10 mouse cellular contexts compared by ENCODE assay signal in the genomic region with DNA sequence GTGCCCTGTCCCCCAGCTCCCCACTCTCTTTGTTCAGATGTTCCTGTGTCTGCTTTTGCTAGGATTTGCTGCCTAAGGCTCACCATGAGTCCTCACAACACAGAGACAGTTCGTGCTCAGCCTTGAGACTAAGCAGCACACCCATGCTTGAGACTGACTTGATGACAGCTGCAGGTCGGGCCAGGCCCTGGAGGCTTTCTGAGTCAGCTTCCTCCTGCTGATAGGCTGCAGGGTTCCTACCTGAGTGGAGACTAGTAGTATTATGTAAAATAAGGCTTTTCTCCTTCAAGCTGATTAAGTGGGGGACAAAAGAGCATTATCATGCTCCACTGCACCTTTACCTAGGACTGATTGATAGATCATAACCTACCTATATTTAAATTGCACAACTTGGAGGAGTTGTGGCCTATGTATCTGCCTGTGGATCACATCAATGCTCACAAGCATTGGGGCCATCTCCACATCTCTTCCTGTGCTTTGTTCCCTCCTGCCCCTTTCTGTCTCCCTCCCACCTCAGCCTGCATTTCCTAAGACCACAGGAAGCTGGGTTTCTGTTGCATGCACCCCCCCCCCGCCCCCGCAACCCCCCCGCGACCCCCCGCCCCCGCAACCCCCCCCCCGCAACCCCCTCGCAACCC. TPM values are rescaled to one million over a fixed set of nuclear protein-coding genes. Genes with fewer than 3 reads are reported as not detected.
DNase-seq lines count a peak whose midpoint lies in the region; ATAC-seq and TF ChIP-seq lines count a peak whose summit lies in the region.
"Had no signal": no experiment of that assay in that cellular context is flagged by ENCODE, and none has a peak within 500 bp of the region (broad histone marks: within the 10 kb centered on the region; RNA-seq: fewer than 3 reads in every experiment).

No protein-coding gene starts in this region.

- no peak for TF ChIP-seq CTCF in kidney, adult 2 months (conservative IDR thresholded peaks at IDR 0.05; ENCODE audit: insufficient read depth, insufficient read length, low read depth, low read length)

- H3K4me3 ChIP-seq in forebrain, embryonic 10.5 days: no peak overlapping the region
- H3K4me3 ChIP-seq in forebrain, embryonic 14.5 days (ENCODE audit: low read depth, low read length): no peak overlapping the region
- H3K4me3 ChIP-seq in kidney, embryonic 15.5 days (replicated peaks): no peak overlapping the region
- no peak overlapping the region for H3K4me3 ChIP-seq in kidney, adult 2 months (ENCODE audit: insufficient read depth, low read depth, low read length)

- H3K9me3 ChIP-seq in forebrain, embryonic 10.5 days: peaks cover 3% of the 10 kb centered on the region; the same call in 1 of the 2 replicates
- no peaks in the 10 kb centered on the region for H3K9me3 ChIP-seq in forebrain, embryonic 14.5 days (replicated peaks; ENCODE audit: control insufficient read depth, low read length)
- no peaks in the 10 kb centered on the region for H3K9me3 ChIP-seq in kidney, embryonic 15.5 days (replicated peaks)

- no peak for DNase-seq in forebrain, embryonic 10.5 days (ENCODE audit: extremely low spot score, low spot score)
- no peak for DNase-seq in forebrain, embryonic 14.5 days (ENCODE audit: low spot score)
- DNase-seq in kidney, postnatal 25 days: no peak
- DNase-seq in MN1 (ENCODE audit: low spot score): peak; percentile 33
- peak; percentile 75 for DNase-seq in naive thymus-derived CD4-positive, alpha-beta T cell, adult 2 months (ENCODE audit: low read depth)
- DNase-seq in lung, postnatal 14 days: no peak
- no peak for DNase-seq in kidney, adult 2 months

- no peak for TF ChIP-seq POLR2A in kidney, adult 2 months (IDR thresholded peaks at IDR 0.05; ENCODE audit: low read depth, low read length)

- no peak overlapping the region for H3K4me2 ChIP-seq in forebrain, embryonic 14.5 days (ENCODE audit: low read length)
- H3K4me2 ChIP-seq in kidney, embryonic 15.5 days: no peak overlapping the region
- H3K4me2 ChIP-seq: hindbrain, embryonic 14.5 days had no signal

- peaks cover 55% of the 10 kb centered on the region for H3K4me1 ChIP-seq in forebrain, embryonic 10.5 days
- peaks cover 17% of the 10 kb centered on the region for H3K4me1 ChIP-seq in forebrain, embryonic 14.5 days (ENCODE audit: control insufficient read depth, insufficient read depth, low read length)
- peaks cover 39% of the 10 kb centered on the region for H3K4me1 ChIP-seq in kidney, embryonic 15.5 days
- H3K4me1 ChIP-seq in kidney, adult 2 months (ENCODE audit: control insufficient read depth, insufficient read depth, low read length): no peaks in the 10 kb centered on the region

- no peak; the same call in 1 of the 2 replicates for ATAC-seq in forebrain, embryonic 14.5 days
- ATAC-seq in kidney, embryonic 15.5 days (replicated peaks; ENCODE audit: low FRiP score): no peak; the same call in 1 of the 2 replicates

- H3K27ac ChIP-seq in forebrain, embryonic 10.5 days: peak overlapping the region; percentile 63
- no peak overlapping the region for H3K27ac ChIP-seq in forebrain, embryonic 14.5 days (ENCODE audit: low read depth, low read length)
- 0 out of 2 replicates have a peak overlapping the region, but pooled peaks have one; percentile 34 for H3K27ac ChIP-seq in kidney, embryonic 15.5 days
- H3K27ac ChIP-seq in kidney, adult 2 months (ENCODE audit: insufficient read depth, low read depth, low read length): no peak overlapping the region
- H3K27ac ChIP-seq: hindbrain, embryonic 14.5 days; stomach, postnatal 0 days had no signal

- peaks cover 63% of the 10 kb centered on the region for H3K27me3 ChIP-seq in forebrain, embryonic 10.5 days (ENCODE audit: poor library complexity, severe bottlenecking)
- no peaks in the 10 kb centered on the region for H3K27me3 ChIP-seq in forebrain, embryonic 14.5 days (replicated peaks; ENCODE audit: control insufficient read depth, insufficient read depth, low read length)
- H3K27me3 ChIP-seq in kidney, embryonic 15.5 days: no peaks in the 10 kb centered on the region
- H3K27me3 ChIP-seq in kidney, adult 2 months (replicated peaks; ENCODE audit: control insufficient read depth, insufficient read depth, low read length): no peaks in the 10 kb centered on the region

- H3K36me3 ChIP-seq in forebrain, embryonic 10.5 days (replicated peaks): peaks cover 20% of the 10 kb centered on the region
- H3K36me3 ChIP-seq in forebrain, embryonic 14.5 days (ENCODE audit: control insufficient read depth, insufficient read depth, low read length): peaks cover 5% of the 10 kb centered on the region
- peaks cover 9% of the 10 kb centered on the region for H3K36me3 ChIP-seq in kidney, embryonic 15.5 days
- H3K36me3 ChIP-seq in kidney, adult 2 months (ENCODE audit: control insufficient read depth, insufficient read depth, low read length): no peaks in the 10 kb centered on the region

- no peak overlapping the region for H3K9ac ChIP-seq in forebrain, embryonic 14.5 days (ENCODE audit: low read length)
- no peak overlapping the region for H3K9ac ChIP-seq in kidney, embryonic 15.5 days
- H3K9ac ChIP-seq: hindbrain, embryonic 14.5 days had no signal

- 2% methylated on average over 9 of the region's 10 CpGs for WGBS in forebrain, embryonic 10.5 days
- WGBS in forebrain, embryonic 14.5 days: 5% methylated on average over 3 of the region's 10 CpGs
- 40% methylated on average over 2 of the region's 10 CpGs for WGBS in kidney, embryonic 15.5 days
- WGBS in kidney, adult 2 months: 35% methylated on average over 4 of the region's 10 CpGs

RNA-seq across cellular contexts. Expression of a gene that starts 37.7 kb away (rescaled TPM):
- polyA plus RNA-seq in forebrain, embryonic 10.5 days (2016; fragmentation: Nextera tagmentation; extraction: Ambion mirVana): 18.4 and 19.7 TPM in 2 replicates
- polyA plus RNA-seq in forebrain, embryonic 14.5 days (2014; fragmentation: Nextera tagmentation; extraction: Ambion mirVana): 46.0 and 56.0 TPM in 2 replicates
- 22.6 and 25.5 TPM in 2 replicates for polyA plus RNA-seq in kidney, embryonic 15.5 days (2015; fragmentation: Nextera tagmentation; extraction: Ambion mirVana)
- 9.1 and 10.1 TPM in 2 replicates for polyA plus RNA-seq in kidney, adult 2 months (2012; rRNA removed)

Comparison
In these comparisons a context has a peak if more than half of its experiments do, and no peak if none do; other contexts are left out.
1. H3K27ac ChIP-seq: peak in forebrain, embryonic 10.5 days (single experiment) and kidney, embryonic 15.5 days (single experiment); none in forebrain, embryonic 14.5 days (single experiment) and kidney, adult 2 months (single experiment).
2. DNase-seq: peak in MN1 (single experiment) and naive thymus-derived CD4-positive, alpha-beta T cell, adult 2 months (single experiment); none in forebrain, embryonic 10.5 days (single experiment), forebrain, embryonic 14.5 days (single experiment), kidney, postnatal 25 days (0 of 2), lung, postnatal 14 days (single experiment) and kidney, adult 2 months (single experiment).